Mouse (Mus musculus): Measurements from ENCODE around the gene Eya3. TPM values are rescaled to one million over a fixed set of nuclear protein-coding genes. Genes with fewer than 3 reads are reported as not detected.
A peak's percentile ranks its signal among the peaks of the same experiment; 100 is the strongest.
"Not testable (repeated sequence)": the region's sequence is repeated elsewhere in the genome, so short reads cannot be mapped to it uniquely, and the experiment has no call there.

Eya3 gene
- total RNA-seq (2021) = 10 to 100 TPM; 27.9 to 32.3 TPM
- long read RNA-seq, experiment 1, full-length matches to known transcripts = 7 of 10 reads
- long read RNA-seq, experiment 1, partial matches to known transcripts = 1 of 10 reads
- long read RNA-seq, experiment 1, other reads (novel, unspliced or antisense) = 2 of 10 reads
- long read RNA-seq, experiment 2, full-length matches to known transcripts = 7 of 11 reads
- long read RNA-seq, experiment 2, partial matches to known transcripts = 3 of 11 reads
- long read RNA-seq, experiment 2, other reads (novel, unspliced or antisense) = 1 of 11 reads

DNA sequence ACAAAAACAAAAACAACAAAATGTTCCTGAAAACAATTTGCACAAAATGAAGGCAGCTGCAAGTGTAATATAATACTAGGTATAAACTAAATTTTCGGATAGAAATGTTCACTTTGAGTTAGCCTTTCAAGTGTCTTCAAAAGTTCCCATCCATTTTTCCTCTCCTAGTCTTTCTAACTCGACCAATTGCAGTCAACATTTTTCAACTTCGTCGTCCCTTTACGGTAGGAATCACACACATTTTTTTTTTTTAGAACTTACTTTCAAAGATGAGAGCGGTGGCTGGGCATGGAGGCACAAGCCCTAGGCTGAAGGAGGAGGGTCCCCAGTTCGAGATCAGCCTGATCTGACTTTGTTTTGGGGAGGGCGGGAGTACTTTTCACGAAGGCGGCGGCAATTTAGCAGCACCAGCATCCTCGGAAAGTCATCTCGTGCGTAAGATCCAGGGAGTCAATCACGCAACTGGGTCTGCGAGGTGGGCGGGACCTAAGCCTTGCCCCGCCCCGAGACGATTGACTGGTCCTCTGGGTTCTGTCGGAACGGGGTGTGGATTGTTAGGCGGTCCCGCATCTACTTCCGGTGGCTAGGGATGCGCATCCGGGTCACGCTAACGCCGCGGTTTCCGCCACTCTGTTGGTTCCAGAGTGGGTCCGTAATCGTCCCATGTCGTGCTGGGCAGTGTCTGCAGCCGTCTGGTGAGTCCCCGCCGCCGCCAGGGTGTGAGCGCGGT, at the start of gene Eya3:
Eya3 (plus strand) TSS at position 527 of the 730 bp plus-strand sequence.
- peak; percentile 92 for DNase-seq (ENCODE audit: low spot score in 2 of 2)

GRCm38 (mm10) chr4:132590642-132591041, 48.1 kb upstream of the Eya3 start:
- DNase-seq (ENCODE audit: low spot score in 2 of 2) = no peak

GRCm38 (mm10) chr4:132592958-132593357, 45.8 kb upstream of the Eya3 start:
- DNase-seq (ENCODE audit: low spot score in 2 of 2) = no peak

DNA sequence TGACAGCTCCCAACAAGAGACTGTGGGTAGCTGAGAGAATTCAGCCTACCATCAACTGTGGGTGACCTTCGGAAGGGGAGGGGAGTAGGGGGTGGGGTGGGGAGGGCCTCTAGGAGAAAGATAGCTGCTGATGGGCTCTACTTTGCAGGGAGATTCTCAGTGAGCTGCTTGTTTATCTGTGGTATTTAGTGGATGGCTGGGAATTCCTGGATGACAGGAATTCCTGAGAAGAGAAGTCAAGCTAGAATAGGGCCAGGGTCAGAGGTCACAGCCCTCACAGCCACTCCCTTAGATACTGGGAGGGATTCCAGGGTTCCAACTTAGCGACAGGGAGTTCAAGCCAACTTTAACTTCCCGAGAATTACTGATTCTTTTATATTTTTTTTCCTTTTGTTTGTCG, 44.6 kb upstream of the Eya3 start:
- no peak for DNase-seq (ENCODE audit: low spot score in 2 of 2)

- DNase-seq (ENCODE audit: low spot score in 2 of 2) = no peak
These were observed 39.9 kb upstream of the Eya3 start for GRCm38 (mm10) chr4:132598861-132599260.

- DNase-seq (ENCODE audit: low spot score in 2 of 2) = no peak
These were observed 39.0 kb upstream of the Eya3 start for GRCm38 (mm10) chr4:132599764-132600163.

DNA sequence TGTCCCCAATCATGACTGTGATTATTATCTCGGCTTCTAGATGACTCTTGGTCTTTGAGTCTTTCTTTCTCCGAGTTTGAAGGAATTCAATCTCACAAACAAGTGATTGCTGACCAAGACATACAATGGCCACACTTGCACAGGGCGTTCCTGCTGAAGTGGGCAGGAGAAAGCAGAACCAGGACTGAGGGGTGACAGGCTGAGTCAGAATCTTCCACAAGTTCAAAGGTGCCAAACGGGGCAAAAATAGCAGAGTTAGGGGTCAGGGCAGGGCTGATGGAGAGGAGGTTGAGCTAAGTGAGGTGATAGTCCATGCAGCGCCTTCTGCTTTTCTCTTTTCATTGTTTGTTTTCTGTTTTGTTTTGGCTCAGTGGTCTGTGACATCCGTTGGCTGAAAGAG, 38.3 kb upstream of the Eya3 start:
- no peak for DNase-seq (ENCODE audit: low spot score in 2 of 2)

DNA sequence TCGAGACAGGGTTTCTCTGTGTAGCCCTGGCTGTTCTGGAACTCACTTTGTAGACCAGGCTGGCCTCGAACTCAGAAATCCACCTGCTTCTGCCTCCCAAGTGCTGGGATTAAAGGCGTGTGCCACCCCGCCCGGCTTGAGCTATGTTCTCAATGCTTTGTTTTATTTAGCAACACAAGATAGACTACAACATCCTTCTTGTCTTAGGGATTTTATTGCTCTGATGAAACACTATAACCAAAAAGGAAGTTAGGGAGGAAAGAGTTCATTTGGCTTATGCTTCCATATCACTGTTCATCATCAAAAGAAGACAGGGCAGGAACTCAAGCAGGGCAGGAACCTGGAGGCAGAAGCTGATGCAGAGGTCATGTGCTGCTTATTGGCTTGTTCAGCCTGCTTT, 37.5 kb upstream of the Eya3 start:
- DNase-seq (ENCODE audit: low spot score in 2 of 2) = not testable (repeated sequence)

DNA sequence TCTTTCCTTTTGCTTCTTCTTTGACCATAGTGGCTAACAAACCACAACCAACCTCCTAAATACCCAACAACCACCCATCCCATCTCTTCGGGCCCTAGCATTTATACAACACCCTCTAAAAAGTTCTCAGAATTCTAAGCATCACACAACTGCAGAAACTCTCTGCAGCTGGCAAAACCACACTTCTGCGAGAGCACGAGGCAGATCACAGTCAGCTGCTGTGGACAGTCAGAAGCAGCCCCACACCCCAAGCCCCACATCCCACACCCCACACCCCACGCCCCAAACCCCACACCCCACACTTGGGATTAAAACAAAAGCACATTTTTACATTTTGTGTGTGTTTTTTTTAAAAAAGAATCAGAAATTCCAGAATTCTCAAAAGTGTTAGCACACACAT, 35.3 kb upstream of the Eya3 start:
- no peak for DNase-seq (ENCODE audit: low spot score in 2 of 2)

- no peak for DNase-seq (ENCODE audit: low spot score in 2 of 2)
These were observed 33.0 kb upstream of the Eya3 start for GRCm38 (mm10) chr4:132605816-132606215.

- no peak for DNase-seq (ENCODE audit: low spot score in 2 of 2)
These were observed 30.6 kb upstream of the Eya3 start for GRCm38 (mm10) chr4:132608147-132608546.

GRCm38 (mm10) chr4:132610301-132610984, 28.3 kb upstream of the Eya3 start:
- DNase-seq (ENCODE audit: low spot score in 2 of 2) = no peak

- no peak for DNase-seq (ENCODE audit: low spot score in 2 of 2)
These were observed 27.5 kb upstream of the Eya3 start for GRCm38 (mm10) chr4:132611320-132611719.

DNA sequence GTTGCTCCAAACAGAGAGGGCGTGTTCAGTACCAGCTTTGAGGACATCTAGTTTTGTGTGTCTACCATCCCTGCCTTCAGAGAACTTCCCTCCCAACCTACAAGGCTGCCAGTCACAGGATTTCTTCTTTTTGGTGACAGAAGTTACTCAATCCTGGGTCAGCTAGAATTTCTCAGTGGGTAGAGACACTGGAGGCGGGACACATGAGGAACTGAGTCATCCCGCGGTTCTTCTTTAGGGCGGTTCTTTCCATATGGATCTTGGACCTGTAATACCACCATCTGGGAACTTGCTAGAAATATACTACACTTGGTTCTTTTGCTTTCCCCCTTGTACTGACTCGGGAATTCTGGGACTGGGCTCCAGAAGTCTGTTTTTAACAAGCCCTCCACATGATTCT, 20.9 kb upstream of the Eya3 start:
- DNase-seq (ENCODE audit: low spot score in 2 of 2) = no peak

DNA sequence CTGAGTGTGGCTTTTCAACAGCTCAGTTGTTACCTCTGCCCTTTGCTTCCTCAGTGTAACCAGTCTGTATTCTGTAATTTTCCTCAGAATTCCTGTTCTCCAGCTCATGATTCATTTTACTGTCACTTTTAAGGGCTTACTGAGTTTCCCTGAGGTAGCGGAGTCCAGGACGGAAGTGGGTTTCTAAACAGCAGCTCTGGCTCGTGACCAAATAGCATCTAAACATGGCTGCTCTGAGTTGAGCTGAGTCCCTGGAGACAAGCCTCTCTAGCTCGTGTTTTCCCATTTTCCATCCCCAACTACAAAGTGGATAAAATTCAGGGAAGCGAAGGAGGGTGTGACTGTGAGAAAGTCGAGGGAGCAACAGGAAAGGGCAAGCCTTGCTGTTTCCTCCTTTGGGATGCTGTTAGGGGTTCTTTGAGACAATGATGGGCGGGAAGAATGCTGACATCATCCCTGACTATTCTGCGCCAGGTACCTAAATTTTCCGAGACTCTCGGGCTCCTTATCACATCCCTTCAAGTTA, 19.9 kb upstream of the Eya3 start:
- DNase-seq (ENCODE audit: low spot score in 2 of 2) = no peak

DNA sequence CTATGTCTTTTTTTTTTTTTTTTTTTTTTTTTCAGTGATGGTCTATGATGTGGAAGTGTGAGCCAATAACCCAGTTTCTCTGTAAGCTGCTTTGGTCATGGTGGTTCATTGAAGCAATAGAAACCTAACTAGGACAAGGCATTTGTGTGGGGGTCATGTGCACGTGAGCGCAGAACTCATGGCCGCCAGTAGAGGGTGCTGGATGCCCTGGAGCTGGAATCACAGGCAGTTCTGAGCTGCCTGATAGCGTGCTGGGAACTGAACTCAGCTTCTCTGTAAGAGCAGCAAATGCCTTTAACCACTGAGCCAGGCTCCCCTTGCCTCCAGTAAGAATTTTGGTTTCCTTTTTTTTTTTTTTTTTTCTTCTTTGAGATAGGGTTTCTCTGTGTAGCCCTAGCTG, 18.7 kb upstream of the Eya3 start:
- DNase-seq (ENCODE audit: low spot score in 2 of 2) = no peak

GRCm38 (mm10) chr4:132621287-132622068, 17.3 kb upstream of the Eya3 start:
- no peak for DNase-seq (ENCODE audit: low spot score in 2 of 2)

- peak in 1 of 2 experiments; percentile 10 for DNase-seq (ENCODE audit: low spot score in 2 of 2)
These were observed 14.6 kb upstream of the Eya3 start for GRCm38 (mm10) chr4:132624034-132624657.

- DNase-seq (ENCODE audit: low spot score in 2 of 2) = peak; percentile 32 to 38
These were observed 10.0 kb upstream of the Eya3 start for GRCm38 (mm10) chr4:132628830-132629229.

DNA sequence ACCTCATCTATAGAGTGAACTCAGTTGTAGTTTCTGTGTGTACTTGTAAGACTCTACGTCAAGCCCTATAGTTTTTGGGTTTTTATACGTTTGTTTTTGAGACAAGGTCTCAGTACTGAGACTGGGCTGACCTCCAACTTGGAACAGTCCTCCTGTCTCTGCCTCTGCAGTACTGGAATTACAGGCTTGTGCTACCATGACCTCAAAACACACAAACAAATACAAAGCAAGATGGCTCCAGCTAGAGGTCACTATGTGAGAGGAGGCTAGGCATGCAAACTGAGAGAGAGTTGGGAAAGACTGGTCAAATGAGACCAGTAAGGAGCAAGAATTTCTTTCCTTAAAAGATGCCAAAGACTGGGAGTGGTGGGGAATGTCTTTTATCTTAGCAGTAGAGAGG, 2.8 kb upstream of the Eya3 start:
- no peak for DNase-seq (ENCODE audit: low spot score in 2 of 2)

DNA sequence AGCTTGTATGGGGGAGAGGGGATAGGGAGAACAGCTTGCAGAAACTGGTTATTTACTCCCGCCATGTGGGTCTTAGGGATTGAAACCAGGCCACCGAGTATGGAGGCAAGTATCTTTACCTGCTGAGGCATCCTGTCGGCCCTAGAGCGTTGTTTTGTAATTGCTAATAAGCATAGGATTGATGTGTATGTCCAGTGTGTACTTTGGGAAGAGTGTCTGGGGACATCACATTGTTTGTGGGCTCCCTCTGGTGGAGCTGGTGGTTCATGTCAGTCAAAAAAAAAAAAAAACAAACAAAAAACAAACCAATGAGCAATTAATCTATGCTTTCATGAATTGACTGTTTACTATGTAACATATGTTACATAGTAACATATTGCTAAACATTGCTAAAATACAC, 2.2 kb upstream of the Eya3 start:
- DNase-seq (ENCODE audit: low spot score in 2 of 2) = peak in 1 of 2 experiments; percentile 39
